Mouse (Mus musculus): Measurements from ENCODE around the gene Olfr732. TPM values are rescaled to one million over a fixed set of nuclear protein-coding genes. Genes with fewer than 3 reads are reported as not detected.

The Olfr732 gene
- total and polyA plus RNA-seq, 3 experiments, result not detected

DNA sequence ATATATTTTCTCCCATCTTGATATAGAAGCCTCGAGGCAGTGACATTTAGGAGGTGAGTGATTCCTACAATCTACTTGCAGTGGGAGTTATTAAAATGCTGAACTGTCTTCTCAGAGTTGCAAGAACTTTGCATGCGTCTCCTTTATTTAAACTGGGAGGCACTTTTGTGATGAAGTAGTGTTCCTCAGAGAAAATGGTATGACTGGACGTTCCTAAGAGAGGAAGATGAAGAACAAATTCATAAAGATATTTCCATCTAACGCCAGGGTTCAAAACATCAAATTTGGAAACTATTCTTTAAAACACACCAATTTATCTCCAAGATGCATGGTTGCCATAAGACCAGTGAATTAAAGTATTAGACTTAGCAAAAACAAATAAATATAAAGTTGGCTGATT, 42.2 kb downstream of the Olfr732 start, which contains the start of gene Olfr731:
Gene Olfr731, minus strand, starts transcription at position 101 of the 400 bp plus-strand sequence.
- no peaks in the 10 kb centered on the region for H3K4me1 ChIP-seq (ENCODE audit: control insufficient read depth in 1 of 2, insufficient read depth in 2 of 2)
- no peak within 1 kb of the TSS for H3K9ac ChIP-seq (ENCODE audit: insufficient read depth, low read depth)
- H3K4me2 ChIP-seq (ENCODE audit: insufficient read depth, low read depth, poor library complexity, severe bottlenecking), result no peak within 1 kb of the TSS
- no peak for TF ChIP-seq USF1 (IDR thresholded peaks at IDR 0.05; ENCODE audit: low read depth, low read length)
- TF ChIP-seq ZC3H11A (IDR thresholded peaks at IDR 0.05; ENCODE audit: low read depth, low read length), result no peak
- TF ChIP-seq GABPA (IDR thresholded peaks at IDR 0.05; ENCODE audit: insufficient replicate concordance, low read depth, low read length), result no peak
- no peak for TF ChIP-seq EP300 (IDR thresholded peaks at IDR 0.05; ENCODE audit: low read length)
- TF ChIP-seq KAT2A (IDR thresholded peaks at IDR 0.05; ENCODE audit: insufficient replicate concordance, low read length), result no peak
- TF ChIP-seq BHLHE40 (IDR thresholded peaks at IDR 0.05; ENCODE audit: low read depth, low read length), result no peak
- TF ChIP-seq MAX (IDR thresholded peaks at IDR 0.05; ENCODE audit: low read length), result no peak
- no peak for TF ChIP-seq ETS1 (conservative IDR thresholded peaks at IDR 0.05; ENCODE audit: low read depth, low read length)
- no peak for TF ChIP-seq ZKSCAN1 (IDR thresholded peaks at IDR 0.05; ENCODE audit: borderline replicate concordance, low read depth, low read length)
- no peak for TF ChIP-seq SIN3A (IDR thresholded peaks at IDR 0.05; ENCODE audit: low read length)
- no peak for TF ChIP-seq HCFC1 (IDR thresholded peaks at IDR 0.05; ENCODE audit: low read depth, low read length)
- no peak for TF ChIP-seq TCF12 (IDR thresholded peaks at IDR 0.05; ENCODE audit: low read depth, low read length)
- no peak for TF ChIP-seq NELFE (IDR thresholded peaks at IDR 0.05; ENCODE audit: low read depth, low read length)
- dilution Hi-C loops (cut with MboI; ENCODE audit: extremely low pct_ligation_motif_present, extremely low pct_unique_long_range_greater_than_20kb, low sequenced_read_pairs), result no loop called here
- in situ Hi-C loops (cut with MboI; ENCODE audit: low pct_ligation_motif_present, low pct_unique_long_range_greater_than_20kb, low sequenced_read_pairs), result no loop called here
- no peak within 1 kb of the TSS for H3K27ac ChIP-seq (ENCODE audit: insufficient read depth, low read depth)
- H3K4me3 ChIP-seq (replicated peaks in 1 of 3; ENCODE audit: low read depth in 2 of 3, low read length in 2 of 3, poor library complexity in 1 of 3), result no peak within 1 kb of the TSS
- peaks cover 5% of the 10 kb centered on the region for H3K9me3 ChIP-seq (replicated peaks; ENCODE audit: low read length)
- DNase-seq (ENCODE audit: extremely low read depth), result no peak
- no peaks in the 10 kb centered on the region for H3K36me3 ChIP-seq (replicated peaks in 1 of 2; ENCODE audit: control insufficient read depth in 1 of 2, insufficient read depth in 1 of 2, low read length in 1 of 2)
- H3K79me2 ChIP-seq (replicated peaks; ENCODE audit: control insufficient read depth, extremely low read depth, insufficient read depth, poor library complexity, severe bottlenecking), result no peaks in the 10 kb centered on the region
- peaks cover 2% of the 10 kb centered on the region for H3K27me3 ChIP-seq (replicated peaks)

Other genes with a start within 250 kb of the Olfr732 start
- not detected in 2 replicates for gene Olfr725, start 243.8 kb downstream of the Olfr732 start, total RNA-seq (2012; rRNA removed)
- not detected in 2 replicates for gene Olfr725, start 243.8 kb downstream of the Olfr732 start, total RNA-seq (2014; rRNA removed)
- not detected in 2 replicates for gene Olfr725, start 243.8 kb downstream of the Olfr732 start, polyA plus RNA-seq (2012; ENCODE audit: insufficient read length, low read depth)
- not detected in 2 replicates for gene Olfr726, start 193.3 kb downstream of the Olfr732 start, total RNA-seq (2012; rRNA removed)
- not detected in 2 replicates for gene Olfr726, start 193.3 kb downstream of the Olfr732 start, total RNA-seq (2014; rRNA removed)
- gene Olfr726, start 193.3 kb downstream of the Olfr732 start, polyA plus RNA-seq (2012; ENCODE audit: insufficient read length, low read depth), result not detected in 2 replicates
- gene Olfr727, start 161.0 kb downstream of the Olfr732 start, total RNA-seq (2012; rRNA removed), result not detected in 2 replicates
- gene Olfr727, start 161.0 kb downstream of the Olfr732 start, total RNA-seq (2014; rRNA removed), result not detected in 2 replicates
- not detected in 2 replicates for gene Olfr727, start 161.0 kb downstream of the Olfr732 start, polyA plus RNA-seq (2012; ENCODE audit: insufficient read length, low read depth)
- gene Olfr728, start 141.5 kb downstream of the Olfr732 start, total RNA-seq (2012; rRNA removed), result not detected in 2 replicates
- gene Olfr728, start 141.5 kb downstream of the Olfr732 start, total RNA-seq (2014; rRNA removed), result not detected in 2 replicates
- not detected in 2 replicates for gene Olfr728, start 141.5 kb downstream of the Olfr732 start, polyA plus RNA-seq (2012; ENCODE audit: insufficient read length, low read depth)
- not detected in 2 replicates for gene Olfr729, start 131.3 kb downstream of the Olfr732 start, total RNA-seq (2012; rRNA removed)
- not detected in 2 replicates for gene Olfr729, start 131.3 kb downstream of the Olfr732 start, total RNA-seq (2014; rRNA removed)
- 0.09 TPM in 1 of 2 replicates, not detected in the other for gene Olfr729, start 131.3 kb downstream of the Olfr732 start, polyA plus RNA-seq (2012; ENCODE audit: insufficient read length, low read depth)
- gene Olfr730, start 96.0 kb downstream of the Olfr732 start, total RNA-seq (2012; rRNA removed), result not detected in 2 replicates
- not detected in 2 replicates for gene Olfr730, start 96.0 kb downstream of the Olfr732 start, total RNA-seq (2014; rRNA removed)
- not detected in 2 replicates for gene Olfr730, start 96.0 kb downstream of the Olfr732 start, polyA plus RNA-seq (2012; ENCODE audit: insufficient read length, low read depth)
- gene Olfr731, start 42.3 kb downstream of the Olfr732 start, total RNA-seq (2012; rRNA removed), result not detected in 2 replicates
- not detected in 2 replicates for gene Olfr731, start 42.3 kb downstream of the Olfr732 start, total RNA-seq (2014; rRNA removed)
- not detected in 2 replicates for gene Olfr731, start 42.3 kb downstream of the Olfr732 start, polyA plus RNA-seq (2012; ENCODE audit: insufficient read length, low read depth)
- not detected in 2 replicates for gene Olfr733, start 17.3 kb upstream of the Olfr732 start, total RNA-seq (2012; rRNA removed)
- gene Olfr733, start 17.3 kb upstream of the Olfr732 start, total RNA-seq (2014; rRNA removed), result not detected in 2 replicates
- not detected in 2 replicates for gene Olfr733, start 17.3 kb upstream of the Olfr732 start, polyA plus RNA-seq (2012; ENCODE audit: insufficient read length, low read depth)
- not detected in 2 replicates for gene Olfr734, start 42.6 kb upstream of the Olfr732 start, total RNA-seq (2012; rRNA removed)
- gene Olfr734, start 42.6 kb upstream of the Olfr732 start, total RNA-seq (2014; rRNA removed), result not detected in 2 replicates
- not detected in 2 replicates for gene Olfr734, start 42.6 kb upstream of the Olfr732 start, polyA plus RNA-seq (2012; ENCODE audit: insufficient read length, low read depth)
- gene Olfr735, start 64.7 kb upstream of the Olfr732 start, total RNA-seq (2012; rRNA removed), result not detected in 2 replicates
- gene Olfr735, start 64.7 kb upstream of the Olfr732 start, total RNA-seq (2014; rRNA removed), result not detected in 2 replicates
- gene Olfr735, start 64.7 kb upstream of the Olfr732 start, polyA plus RNA-seq (2012; ENCODE audit: insufficient read length, low read depth), result not detected in 2 replicates
- gene Tlr11, start 73.7 kb upstream of the Olfr732 start, total RNA-seq (2012; rRNA removed), result not detected in 2 replicates
- gene Tlr11, start 73.7 kb upstream of the Olfr732 start, total RNA-seq (2014; rRNA removed), result not detected in 2 replicates
- not detected in 2 replicates for gene Tlr11, start 73.7 kb upstream of the Olfr732 start, polyA plus RNA-seq (2012; ENCODE audit: insufficient read length, low read depth)
- not detected in 2 replicates for gene Olfr736, start 97.0 kb upstream of the Olfr732 start, total RNA-seq (2012; rRNA removed)
- not detected in 2 replicates for gene Olfr736, start 97.0 kb upstream of the Olfr732 start, total RNA-seq (2014; rRNA removed)
- not detected in 2 replicates for gene Olfr736, start 97.0 kb upstream of the Olfr732 start, polyA plus RNA-seq (2012; ENCODE audit: insufficient read length, low read depth)
- not detected in 2 replicates for gene Olfr738, start 123.4 kb upstream of the Olfr732 start, total RNA-seq (2012; rRNA removed)
- not detected in 2 replicates for gene Olfr738, start 123.4 kb upstream of the Olfr732 start, total RNA-seq (2014; rRNA removed)
- not detected in 2 replicates for gene Olfr738, start 123.4 kb upstream of the Olfr732 start, polyA plus RNA-seq (2012; ENCODE audit: insufficient read length, low read depth)
- not detected in 2 replicates for gene Olfr739, start 134.4 kb upstream of the Olfr732 start, total RNA-seq (2012; rRNA removed)
- not detected in 2 replicates for gene Olfr739, start 134.4 kb upstream of the Olfr732 start, total RNA-seq (2014; rRNA removed)
- gene Olfr739, start 134.4 kb upstream of the Olfr732 start, polyA plus RNA-seq (2012; ENCODE audit: insufficient read length, low read depth), result not detected in 2 replicates
- gene Olfr740, start 161.3 kb upstream of the Olfr732 start, total RNA-seq (2012; rRNA removed), result not detected in 2 replicates
- gene Olfr740, start 161.3 kb upstream of the Olfr732 start, total RNA-seq (2014; rRNA removed), result not detected in 2 replicates
- not detected in 2 replicates for gene Olfr740, start 161.3 kb upstream of the Olfr732 start, polyA plus RNA-seq (2012; ENCODE audit: insufficient read length, low read depth)
- gene Olfr741, start 188.5 kb upstream of the Olfr732 start, total RNA-seq (2012; rRNA removed), result not detected in 2 replicates
- gene Olfr741, start 188.5 kb upstream of the Olfr732 start, total RNA-seq (2014; rRNA removed), result not detected in 2 replicates
- not detected in 2 replicates for gene Olfr741, start 188.5 kb upstream of the Olfr732 start, polyA plus RNA-seq (2012; ENCODE audit: insufficient read length, low read depth)
- not detected in 2 replicates for gene Olfr742, start 219.4 kb upstream of the Olfr732 start, total RNA-seq (2012; rRNA removed)
- not detected in 2 replicates for gene Olfr742, start 219.4 kb upstream of the Olfr732 start, total RNA-seq (2014; rRNA removed)
- not detected in 2 replicates for gene Olfr742, start 219.4 kb upstream of the Olfr732 start, polyA plus RNA-seq (2012; ENCODE audit: insufficient read length, low read depth)
- not detected in 2 replicates for gene Olfr743, start 237.6 kb upstream of the Olfr732 start, total RNA-seq (2012; rRNA removed)
- not detected in 2 replicates for gene Olfr743, start 237.6 kb upstream of the Olfr732 start, total RNA-seq (2014; rRNA removed)
- not detected in 2 replicates for gene Olfr743, start 237.6 kb upstream of the Olfr732 start, polyA plus RNA-seq (2012; ENCODE audit: insufficient read length, low read depth)